Mouse (Mus musculus) liver, embryonic 14.5 days (tissue): ENCODE results near the gene Alyref. TPM values are rescaled to one million over a fixed set of nuclear protein-coding genes. Genes with fewer than 3 reads are reported as not detected.

Experiments used
- ATAC-seq: fragments of 200-750 bp; cut with Nextera tagmentation; 2 replicates; pipeline ENCODE4 v1.8.0; 2017; ENCODE audit warnings: moderate number of reproducible peaks, mild to moderate bottlenecking, moderate library complexity; ENCODE audit not compliant: insufficient read depth
- DNase-seq, 3 experiments: peaks; one replicate each; pipeline ENCODE4 v3.0.0-alpha.2; 2012 to 2013; ENCODE audit warnings: low read depth in 3 of 3, low spot score in 3 of 3
- H3K27ac ChIP-seq: fragments of 300-500 bp; sonication (generic); 2 replicates; pipeline ENCODE4 v1.5.1; 2014; ENCODE audit warnings: moderate library complexity, mild to moderate bottlenecking, control low read depth, inconsistent platforms
- H3K27me3 ChIP-seq: fragments of 300-500 bp; sonication (generic); 2 replicates; pipeline ENCODE4 v1.6.1; 2014; ENCODE audit warnings: mild to moderate bottlenecking, low read length, moderate library complexity; ENCODE audit not compliant: control insufficient read depth, insufficient read depth
- H3K36me3 ChIP-seq: fragments of 300-500 bp; sonication (generic); replicated peaks from 2 replicates; pipeline ENCODE4 v1.6.1; 2014; ENCODE audit warnings: low read depth; ENCODE audit not compliant: control insufficient read depth, insufficient read depth
- H3K4me1 ChIP-seq, 2 experiments: fragments of 200-500 bp in 1 of 2; fragments of 300-500 bp in 1 of 2; sonication (generic) in 1 of 2; replicated peaks; 2 replicates each; pipeline ENCODE4 v1.6.1; 2012 to 2014; ENCODE audit warnings: antibody characterized with exemption in 1 of 2, inconsistent platforms in 1 of 2, low read length in 1 of 2; ENCODE audit not compliant: control insufficient read depth in 2 of 2, insufficient read depth in 2 of 2
- H3K4me2 ChIP-seq: fragments of 300-500 bp; sonication (generic); 2 replicates; pipeline ENCODE4 v1.6.1; 2014; ENCODE audit warnings: low read depth, mild to moderate bottlenecking, control low read depth, moderate library complexity
- H3K4me3 ChIP-seq, 2 experiments: fragments of 200-500 bp in 1 of 2; fragments of 300-500 bp in 1 of 2; sonication (generic) in 1 of 2; 2 replicates each; pipeline ENCODE4 v1.5.1; 2012 to 2014; ENCODE audit warnings: low read depth in 2 of 2, low read length in 2 of 2, mild to moderate bottlenecking in 2 of 2, control low read depth in 1 of 2, inconsistent platforms in 1 of 2, moderate library complexity in 1 of 2; ENCODE audit not compliant: insufficient read depth in 1 of 2
- H3K9ac ChIP-seq: fragments of 300-500 bp; sonication (generic); replicated peaks from 2 replicates; pipeline ENCODE4 v1.6.1; 2014; ENCODE audit warnings: mild to moderate bottlenecking, control low read depth, moderate library complexity
- H3K9me3 ChIP-seq: fragments of 300-500 bp; sonication (generic); 2 replicates; pipeline ENCODE4 v1.6.1; 2016; ENCODE audit warnings: low read length, mixed read lengths; ENCODE audit not compliant: control insufficient read depth
- CTCF ChIP-seq: IDR thresholded peaks from 2 replicates; pipeline ENCODE4 v1.5.1; 2016; ENCODE audit warnings: antibody characterized with exemption, low read depth, control low read depth
- EP300 ChIP-seq: IDR thresholded peaks from 2 replicates; pipeline ENCODE4 v1.6.1; 2016; ENCODE audit warnings: antibody characterized with exemption, low read depth
- WGBS: fragments of 180-500 bp; shearing (Covaris S2); extraction: QIAGEN DNeasy Blood & Tissue Kit; methylation state at CpG from one replicate; pipeline ENCODE4 v1.1.7; 2014; ENCODE audit not compliant: insufficient replicate concordance; 5-methylcytosine and 5-hydroxymethylcytosine counted together
- polyA plus RNA-seq, 2 experiments: library from polyadenylated mRNA; depleted of rRNA in 1 of 2; stranded (reverse) in 1 of 2; unstranded in 1 of 2; fragments of >200 nt; fragmentation: Nextera tagmentation in 1 of 2; extraction: Ambion mirVana in 1 of 2; gene quantifications; 2 replicates each; pipeline versions ENCODE4 v1.2.1 to v1.2.3; 2012 to 2014

Alyref gene
- polyA plus RNA-seq, 2 experiments: 110 to 349 TPM

DNA sequence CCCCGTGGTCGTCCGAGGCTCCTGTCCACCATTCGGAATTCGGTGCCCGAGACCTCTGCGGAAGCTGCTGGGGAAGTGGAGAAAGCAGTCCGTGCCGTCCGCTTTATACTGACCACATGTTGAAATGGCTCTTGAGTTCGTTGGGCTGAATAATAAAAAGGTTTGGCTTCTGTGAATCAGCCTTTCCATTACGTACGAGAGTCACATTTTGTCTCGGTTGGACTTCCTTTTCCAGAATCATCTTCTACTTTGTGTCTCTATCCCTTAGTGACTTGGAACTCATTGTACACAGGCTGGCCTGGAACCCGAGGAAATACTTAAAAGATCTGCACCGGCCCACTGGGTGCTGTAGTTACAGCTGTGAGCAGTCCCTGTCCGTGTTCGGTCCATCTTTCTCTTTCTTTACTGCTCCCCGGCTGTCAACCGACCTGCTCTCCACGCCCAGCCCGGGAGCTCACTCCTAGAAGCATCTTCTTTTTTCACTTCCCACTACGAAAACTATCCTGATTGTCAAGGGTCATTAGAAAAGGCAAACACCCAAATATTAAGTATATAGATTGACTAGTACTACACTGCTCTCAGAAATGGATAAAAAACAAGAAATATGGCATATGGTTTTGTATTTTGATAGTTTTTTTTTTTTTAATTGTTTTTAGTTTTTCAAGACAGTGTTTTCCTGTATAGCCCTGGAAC, 24.4 kb downstream of the Alyref start:
- ATAC-seq: no peak
- TF ChIP-seq CTCF (no peak), EP300 (no peak)
- peak overlapping the region; percentile 98 for H3K4me2 ChIP-seq
- no peaks in the 10 kb centered on the region for H3K27me3 ChIP-seq
- peak overlapping the region; percentile 87 for H3K27ac ChIP-seq
- peak overlapping the region; percentile 91 for H3K9ac ChIP-seq
- peak overlapping the region; percentile 81 to 83 for H3K4me3 ChIP-seq
- H3K4me1 ChIP-seq: peaks cover 17 to 24% of the 10 kb centered on the region in 2 experiments
- under 1% methylated on average over 23 of the region's 23 CpGs for WGBS
- peaks cover 25% of the 10 kb centered on the region for H3K36me3 ChIP-seq
- no peak for DNase-seq
- no peaks in the 10 kb centered on the region for H3K9me3 ChIP-seq

DNA sequence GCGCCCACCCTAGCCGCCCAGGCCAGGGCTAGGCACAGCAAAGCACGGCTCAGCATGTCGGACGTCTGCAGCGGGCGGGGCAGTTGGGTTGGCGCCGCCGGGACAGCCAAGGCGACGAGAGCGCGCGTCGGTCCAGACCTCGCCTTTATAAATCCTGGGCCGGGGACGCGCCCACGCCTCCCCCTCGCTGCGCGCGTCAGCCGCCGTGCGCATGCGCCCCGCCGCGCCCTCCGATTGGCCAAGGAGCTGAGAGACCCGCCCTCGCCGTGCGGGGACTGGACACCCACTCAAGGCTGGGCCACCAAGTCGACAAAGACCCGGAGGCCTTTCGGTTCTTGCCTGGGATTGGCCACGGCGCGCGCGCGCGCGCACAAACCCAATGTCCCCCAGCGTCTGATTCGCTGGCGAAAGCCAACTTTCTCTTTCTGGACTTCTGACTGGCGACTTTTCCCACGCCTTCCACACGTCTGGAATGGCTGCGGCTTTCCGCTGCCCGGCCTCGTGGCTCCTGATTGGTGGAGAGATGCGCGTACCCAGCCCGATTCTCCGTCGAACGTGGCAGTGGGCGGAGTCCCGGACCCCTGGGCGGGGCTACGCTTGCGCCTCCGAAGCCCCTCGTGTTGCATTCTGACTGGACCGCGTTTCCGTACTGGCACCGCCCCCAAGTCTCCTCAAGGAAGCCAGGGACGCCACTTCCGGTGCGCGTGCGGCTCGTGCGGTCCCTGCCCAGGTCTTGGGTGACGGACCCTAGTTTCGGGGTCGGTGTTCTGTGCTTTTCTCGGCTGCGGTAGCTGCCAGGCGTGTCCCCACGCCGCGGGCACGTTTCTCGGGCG, 25.2 kb downstream of the Alyref start, which contains the start of gene P4hb:
Gene P4hb (minus strand): TSS at position 502 of the 833 bp plus-strand sequence.
- no peak for TF ChIP-seq CTCF
- TF ChIP-seq EP300: no peak
- peak within 1 kb of the TSS; percentile 98 for H3K4me2 ChIP-seq
- peaks cover 17 to 24% of the 10 kb centered on the region in 2 experiments for H3K4me1 ChIP-seq
- H3K9ac ChIP-seq: peak within 1 kb of the TSS; percentile 93
- H3K4me3 ChIP-seq: peak within 1 kb of the TSS; percentile 83 to 85
- H3K9me3 ChIP-seq: no peaks in the 10 kb centered on the region
- ATAC-seq: peak; percentile 93
- peaks cover 25% of the 10 kb centered on the region for H3K36me3 ChIP-seq
- under 1% methylated on average over 88 of the region's 94 CpGs for WGBS
- DNase-seq: peak; percentile 96 to 97 (median 96)
- peak within 1 kb of the TSS; percentile 87 for H3K27ac ChIP-seq
- no peaks in the 10 kb centered on the region for H3K27me3 ChIP-seq

DNA sequence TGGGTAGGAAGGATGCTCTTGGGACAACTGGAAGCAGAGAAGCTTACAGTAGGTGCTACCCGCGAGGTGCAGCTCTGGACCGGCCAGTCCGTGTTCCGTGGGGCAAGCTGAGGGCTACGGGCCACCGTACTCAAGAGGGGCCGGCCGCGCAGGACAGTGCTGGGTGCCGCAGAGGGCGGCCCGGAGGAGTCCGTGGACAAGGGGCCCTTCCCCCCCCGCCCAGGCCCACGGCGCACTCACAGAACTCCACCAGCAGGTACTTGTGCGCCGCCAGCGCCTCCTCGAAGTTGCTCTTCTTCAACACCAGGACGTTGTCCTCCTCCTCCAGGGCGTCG, 25.8 kb downstream of the Alyref start:
- peak overlapping the region; percentile 83 to 85 for H3K4me3 ChIP-seq
- TF ChIP-seq CTCF (no peak), EP300 (no peak)
- WGBS: under 1% methylated on average over 24 of the region's 24 CpGs

DNA sequence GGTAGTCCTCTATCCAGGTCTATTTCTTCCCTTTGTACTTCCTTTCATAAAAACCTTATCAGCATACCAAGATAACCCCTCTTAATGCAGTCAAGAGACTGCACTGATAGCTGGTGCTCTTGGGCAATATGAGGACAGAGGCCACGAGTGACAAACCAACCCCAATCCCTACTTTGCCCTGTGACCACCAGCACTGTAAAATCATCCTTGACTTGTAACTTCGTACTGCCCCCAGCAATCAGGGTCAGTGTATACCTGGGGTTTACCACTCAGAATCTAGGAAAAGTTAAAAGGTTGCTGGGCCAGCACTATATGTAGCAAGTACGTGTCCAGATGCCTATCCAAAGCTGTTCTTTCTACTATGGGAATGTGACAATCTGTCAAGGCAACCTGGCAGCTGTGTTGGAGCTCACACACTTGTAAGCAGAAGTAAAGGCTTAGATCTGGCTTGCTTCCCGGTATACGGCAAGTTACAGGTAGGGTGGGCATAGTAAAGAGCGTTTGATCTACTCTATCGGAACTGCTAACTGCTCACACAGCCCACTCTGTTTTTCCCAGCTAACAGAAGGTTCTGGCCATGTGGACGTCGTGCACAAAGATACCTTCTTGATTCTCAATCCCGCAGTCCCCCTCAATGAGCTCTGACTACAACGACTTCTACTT, 26.3 kb downstream of the Alyref start:
- Histone ChIP-seq H3K27ac (peak overlapping the region; percentile 41), H3K9ac (peak overlapping the region; percentile 93), H3K4me3 (peak overlapping the region; percentile 83 to 85), H3K9me3 (no peaks in the 10 kb centered on the region), H3K36me3 (peaks cover 33% of the 10 kb centered on the region), H3K4me1 (peaks cover 17 to 24% of the 10 kb centered on the region in 2 experiments), H3K27me3 (no peaks in the 10 kb centered on the region), H3K4me2 (peak overlapping the region; percentile 98)
- ATAC-seq (no peak), DNase-seq (no peak)
- TF ChIP-seq CTCF: no peak
- TF ChIP-seq EP300: no peak
- 3% methylated on average over 11 of the region's 11 CpGs for WGBS

More for the DNA sequence above, 25.8 kb downstream of the Alyref start:
- Histone ChIP-seq H3K4me2 (peak overlapping the region; percentile 98), H3K36me3 (peaks cover 28% of the 10 kb centered on the region), H3K27me3 (no peaks in the 10 kb centered on the region), H3K9me3 (no peaks in the 10 kb centered on the region), H3K4me1 (peaks cover 17 to 24% of the 10 kb centered on the region in 2 experiments), H3K9ac (peak overlapping the region; percentile 93), H3K27ac (peak overlapping the region; percentile 41)
- DNase-seq (no peak), ATAC-seq (peak; percentile 9)
